Mouse (Mus musculus) CH12.LX (cell line): ENCODE measurements around the gene Rapgef2. TPM values are rescaled to one million over a fixed set of nuclear protein-coding genes. Genes with fewer than 3 reads are reported as not detected.

Source experiments
- DNase-seq: peaks from one replicate; pipeline ENCODE4 v3.0.0-alpha.2; 2013; ENCODE audit errors: extremely low read depth
- H3K27ac ChIP-seq: 2 replicates; pipeline ENCODE4 v1.5.1; 2012; ENCODE audit warnings: low read depth, mild to moderate bottlenecking, control low read depth, moderate library complexity; ENCODE audit not compliant: insufficient read depth
- H3K27me3 ChIP-seq: replicated peaks from 2 replicates; pipeline ENCODE3; 2012; ENCODE audit warnings: inconsistent platforms
- H3K36me3 ChIP-seq, 2 experiments: replicated peaks in 1 of 2; 2 replicates each; pipeline versions ENCODE3 to v1.6.1; 2012; ENCODE audit warnings: inconsistent platforms in 1 of 2, low read length in 1 of 2, mild to moderate bottlenecking in 1 of 2, mixed read lengths in 1 of 2, moderate library complexity in 1 of 2; ENCODE audit not compliant: control insufficient read depth in 1 of 2, insufficient read depth in 1 of 2
- H3K4me1 ChIP-seq, 2 experiments: 2 replicates each; pipeline ENCODE4 v1.6.1; 2012; ENCODE audit warnings: inconsistent platforms in 1 of 2, moderate library complexity in 1 of 2; ENCODE audit not compliant: insufficient read depth in 2 of 2, control insufficient read depth in 1 of 2
- H3K4me2 ChIP-seq: 2 replicates; pipeline ENCODE4 v1.6.1; 2012; ENCODE audit warnings: low read depth, mild to moderate bottlenecking, control low read depth; ENCODE audit not compliant: poor library complexity, insufficient read depth, severe bottlenecking
- H3K4me3 ChIP-seq, 3 experiments: fragments of 150-350 bp in 1 of 3; sonication (generic) in 1 of 3; replicated peaks in 1 of 3; 2 replicates each; pipeline versions ENCODE3 to v1.5.1; 2011 to 2012; ENCODE audit warnings: low read depth in 2 of 3, low read length in 2 of 3, mild to moderate bottlenecking in 2 of 3, moderate library complexity in 2 of 3, control low read depth in 1 of 3, improper control_type of control experiment in 1 of 3, inconsistent platforms in 1 of 3, mixed read lengths in 1 of 3; ENCODE audit not compliant: poor library complexity in 1 of 3
- H3K79me2 ChIP-seq: replicated peaks from 2 replicates; pipeline ENCODE4 v1.6.1; 2012; ENCODE audit warnings: mild to moderate bottlenecking, moderate library complexity; ENCODE audit not compliant: control insufficient read depth, poor library complexity, insufficient read depth, severe bottlenecking; ENCODE audit errors: extremely low read depth
- H3K9ac ChIP-seq: 2 replicates; pipeline ENCODE4 v1.6.1; 2012; ENCODE audit warnings: low read depth, mild to moderate bottlenecking, control low read depth, moderate library complexity; ENCODE audit not compliant: insufficient read depth
- H3K9me3 ChIP-seq: replicated peaks from 2 replicates; pipeline ENCODE3; 2012; ENCODE audit warnings: low read length, inconsistent platforms, mixed read lengths
- CHD2 ChIP-seq: IDR thresholded peaks from 2 replicates; pipeline ENCODE4 v1.6.1; 2011; ENCODE audit warnings: low read length, improper control_type of control experiment
- E2F4 ChIP-seq: IDR thresholded peaks from 2 replicates; pipeline ENCODE4 v1.6.1; 2011; ENCODE audit warnings: low read depth, low read length, improper control_type of control experiment; ENCODE audit not compliant: insufficient replicate concordance
- ELF1 ChIP-seq: IDR thresholded peaks from 2 replicates; pipeline ENCODE4 v1.6.1; 2014; ENCODE audit warnings: low read depth, mild to moderate bottlenecking, inconsistent platforms, low read length, improper control_type of control experiment
- EP300 ChIP-seq: IDR thresholded peaks from 2 replicates; pipeline ENCODE4 v1.6.1; 2011; ENCODE audit warnings: low read length, improper control_type of control experiment
- ETS1 ChIP-seq: conservative IDR thresholded peaks from 2 replicates; pipeline ENCODE4 v1.6.1; 2012; ENCODE audit warnings: low read depth, mild to moderate bottlenecking, inconsistent platforms, low read length, improper control_type of control experiment, moderate library complexity
- GABPA ChIP-seq: IDR thresholded peaks from 2 replicates; pipeline ENCODE4 v1.6.1; 2012; ENCODE audit warnings: low read depth, low read length, improper control_type of control experiment, inconsistent platforms; ENCODE audit not compliant: insufficient replicate concordance
- HCFC1 ChIP-seq: IDR thresholded peaks from 2 replicates; pipeline ENCODE4 v1.6.1; 2012; ENCODE audit warnings: low read depth, mild to moderate bottlenecking, inconsistent platforms, low read length, improper control_type of control experiment
- IRF4 ChIP-seq: IDR thresholded peaks from 2 replicates; pipeline ENCODE4 v1.6.1; 2014; ENCODE audit warnings: low read depth, mild to moderate bottlenecking, inconsistent platforms, low read length, improper control_type of control experiment
- JUND ChIP-seq: conservative IDR thresholded peaks from 2 replicates; pipeline ENCODE4 v1.6.1; 2011; ENCODE audit warnings: low read depth, low read length, improper control_type of control experiment
- KAT2A ChIP-seq: IDR thresholded peaks from 2 replicates; pipeline ENCODE4 v1.6.1; 2012; ENCODE audit warnings: low read length, improper control_type of control experiment, inconsistent platforms; ENCODE audit not compliant: insufficient replicate concordance
- MAFK ChIP-seq: IDR thresholded peaks from 2 replicates; pipeline ENCODE4 v1.6.1; 2011; ENCODE audit warnings: low read length, improper control_type of control experiment; ENCODE audit not compliant: insufficient replicate concordance
- MAX ChIP-seq: IDR thresholded peaks from 2 replicates; pipeline ENCODE4 v1.6.1; 2011; ENCODE audit warnings: low read length, improper control_type of control experiment
- MAZ ChIP-seq: IDR thresholded peaks from 2 replicates; pipeline ENCODE4 v1.6.1; 2012; ENCODE audit warnings: low read depth, mild to moderate bottlenecking, inconsistent platforms, low read length, improper control_type of control experiment, moderate library complexity
- MYC ChIP-seq: IDR thresholded peaks from 2 replicates; pipeline ENCODE4 v1.6.1; 2011; ENCODE audit warnings: low read depth, mild to moderate bottlenecking, improper control_type of control experiment, low read length
- NRF1 ChIP-seq: IDR thresholded peaks from 2 replicates; pipeline ENCODE4 v1.6.1; 2014; ENCODE audit warnings: low read depth, mild to moderate bottlenecking, inconsistent platforms, low read length, improper control_type of control experiment, moderate library complexity
- PAX5 ChIP-seq: IDR thresholded peaks from 2 replicates; pipeline ENCODE4 v1.6.1; 2012; ENCODE audit warnings: low read length, inconsistent platforms, mixed read lengths
- POLR2A ChIP-seq: IDR thresholded peaks from 2 replicates; pipeline ENCODE4 v1.6.1; 2011; ENCODE audit warnings: low read depth, mild to moderate bottlenecking, improper control_type of control experiment, low read length
- POLR2AphosphoS2 ChIP-seq: IDR thresholded peaks from 2 replicates; pipeline ENCODE4 v1.6.1; 2011; ENCODE audit warnings: low read depth, low read length, improper control_type of control experiment
- RAD21 ChIP-seq: IDR thresholded peaks from 2 replicates; pipeline ENCODE4 v1.6.1; 2011; ENCODE audit warnings: low read depth, mild to moderate bottlenecking, low read length, improper control_type of control experiment, moderate library complexity
- SMC3 ChIP-seq: IDR thresholded peaks from 2 replicates; pipeline ENCODE4 v1.6.1; 2011; ENCODE audit warnings: low read depth, low read length, improper control_type of control experiment
- TBP ChIP-seq: conservative IDR thresholded peaks from 2 replicates; pipeline ENCODE4 v1.6.1; 2011; ENCODE audit warnings: low read depth, low read length, improper control_type of control experiment
- UBTF ChIP-seq: IDR thresholded peaks from 2 replicates; pipeline ENCODE4 v1.6.1; 2012; ENCODE audit warnings: low read depth, mild to moderate bottlenecking, inconsistent platforms, low read length, improper control_type of control experiment, moderate library complexity
- USF2 ChIP-seq: conservative IDR thresholded peaks from 2 replicates; pipeline ENCODE4 v1.6.1; 2011; ENCODE audit warnings: low read depth, low read length, improper control_type of control experiment
- ZKSCAN1 ChIP-seq: IDR thresholded peaks from 2 replicates; pipeline ENCODE4 v1.6.1; 2012; ENCODE audit warnings: low read depth, inconsistent platforms, low read length, improper control_type of control experiment, borderline replicate concordance
- ZMIZ1 ChIP-seq: IDR thresholded peaks from 2 replicates; pipeline ENCODE4 v1.6.1; 2012; ENCODE audit warnings: low read depth, mild to moderate bottlenecking, inconsistent platforms, low read length, improper control_type of control experiment
- ZNF384 ChIP-seq: IDR thresholded peaks from 2 replicates; pipeline ENCODE4 v1.6.1; 2012; ENCODE audit warnings: low read depth, low read length, improper control_type of control experiment, inconsistent platforms
- dilution Hi-C: fragments of 300-500 bp; cut with MboI; formaldehyde crosslinking; loops from 2 replicates; pipeline ENCODE4 v1.14.3; 2020; ENCODE audit warnings: low sequenced_read_pairs; ENCODE audit not compliant: extremely low pct_unique_long_range_greater_than_20kb, extremely low pct_ligation_motif_present
- in situ Hi-C: fragments of 300-500 bp; cut with MboI; formaldehyde crosslinking; loops from 3 replicates; pipeline ENCODE4 v1.14.3; 2019; ENCODE audit warnings: low sequenced_read_pairs, low pct_ligation_motif_present, low pct_unique_long_range_greater_than_20kb, mixed read lengths
- polyA plus RNA-seq: library from polyadenylated mRNA; unstranded; fragments of >175 nt; gene quantifications from 2 replicates; pipeline ENCODE4 v1.2.1, GENCODE M21; 2012; ENCODE audit warnings: low read depth; ENCODE audit not compliant: insufficient read length
- total RNA-seq, 2 experiments: library from RNA; depleted of rRNA; stranded (reverse); fragments of 300-350 nt in 1 of 2; fragments of >200 nt in 1 of 2; gene quantifications; 2 replicates each; pipeline ENCODE4 v1.2.3; 2012 to 2014

Gene Rapgef2
- total and polyA plus RNA-seq, 3 experiments: 0.72 to 3.1 (median 2.6) TPM

- H3K79me2 ChIP-seq: no peaks in the 10 kb centered on the region
- in situ Hi-C loops: no loop called here
- no peaks in the 10 kb centered on the region; a peak in 1 of 4 replicates for H3K4me1 ChIP-seq
- TF ChIP-seq ETS1 (no peak), JUND (no peak), GABPA (no peak), ZKSCAN1 (no peak)
- no peaks in the 10 kb centered on the region for H3K36me3 ChIP-seq
- no peak overlapping the region for H3K4me3 ChIP-seq
- DNase-seq: no peak
- H3K27ac ChIP-seq: no peak overlapping the region
- no peak overlapping the region for H3K4me2 ChIP-seq
- H3K9me3 ChIP-seq: no peaks in the 10 kb centered on the region
- no peak overlapping the region for H3K9ac ChIP-seq
- dilution Hi-C loops: no loop called here
- no peaks in the 10 kb centered on the region for H3K27me3 ChIP-seq
These were observed 147.1 kb downstream of the Rapgef2 start for GRCm38 (mm10) chr3:79139245-79139644.

DNA sequence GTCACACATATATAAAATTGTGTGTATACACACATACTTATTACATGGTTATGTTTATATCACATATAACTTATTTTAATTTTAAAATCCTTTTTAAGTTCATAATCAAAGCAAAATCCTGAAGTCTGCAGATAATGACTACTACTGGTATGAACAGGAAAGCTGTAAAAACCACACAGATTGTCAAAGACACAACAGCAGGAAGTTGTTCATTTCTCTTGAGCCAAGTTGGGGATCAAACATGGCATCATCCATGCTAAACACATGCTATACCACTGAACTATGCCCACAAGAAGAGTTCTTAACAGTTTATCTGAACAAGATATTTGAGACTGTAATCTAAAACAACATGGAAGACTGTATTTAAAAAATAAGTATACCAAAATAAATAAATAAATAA, 147.7 kb downstream of the Rapgef2 start:
- Histone ChIP-seq H3K4me2 (no peak overlapping the region), H3K9me3 (no peaks in the 10 kb centered on the region), H3K4me3 (no peak overlapping the region), H3K27me3 (no peaks in the 10 kb centered on the region), H3K9ac (no peak overlapping the region), H3K4me1 (no peaks in the 10 kb centered on the region; a peak in 1 of 4 replicates), H3K79me2 (no peaks in the 10 kb centered on the region), H3K36me3 (no peaks in the 10 kb centered on the region), H3K27ac (no peak overlapping the region)
- dilution Hi-C loops: no loop called here
- no peak for DNase-seq
- TF ChIP-seq ZMIZ1 (no peak), POLR2A (no peak), MYC (no peak), USF2 (no peak), ELF1 (no peak), MAZ (no peak), RAD21 (no peak), MAFK (no peak), POLR2AphosphoS2 (no peak), GABPA (no peak), PAX5 (no peak), HCFC1 (no peak)
- in situ Hi-C loops: no loop called here

- no peak overlapping the region for H3K9ac ChIP-seq
- in situ Hi-C loops: no loop called here
- no peaks in the 10 kb centered on the region for H3K27me3 ChIP-seq
- H3K36me3 ChIP-seq: peaks cover 0 to 4% of the 10 kb centered on the region in 2 experiments
- H3K4me1 ChIP-seq: no peaks in the 10 kb centered on the region
- H3K4me3 ChIP-seq: no peak overlapping the region
- no peak overlapping the region for H3K27ac ChIP-seq
- H3K4me2 ChIP-seq: no peak overlapping the region
- H3K9me3 ChIP-seq: no peaks in the 10 kb centered on the region
- dilution Hi-C loops: no loop called here
- no peak for DNase-seq
- H3K79me2 ChIP-seq: no peaks in the 10 kb centered on the region
- TF ChIP-seq PAX5: no peak
- no peak for TF ChIP-seq SMC3
- no peak for TF ChIP-seq CHD2
- TF ChIP-seq UBTF: no peak
- TF ChIP-seq USF2: no peak
- no peak for TF ChIP-seq NRF1
- TF ChIP-seq KAT2A: no peak
- TF ChIP-seq MAX: no peak
- no peak for TF ChIP-seq IRF4
- no peak for TF ChIP-seq MAZ
- TF ChIP-seq ZNF384: no peak
- no peak for TF ChIP-seq ETS1
- no peak for TF ChIP-seq EP300
- no peak for TF ChIP-seq POLR2A
- TF ChIP-seq TBP: no peak
- TF ChIP-seq E2F4: no peak
- TF ChIP-seq MYC: no peak
These were observed 155.3 kb downstream of the Rapgef2 start for GRCm38 (mm10) chr3:79130991-79131390.
